Mouse (Mus musculus) right cerebral cortex, adult 18-20 months (tissue): ENCODE results near the gene Casz1.

Experiments used
- DNase-seq: peaks from one replicate; pipeline ENCODE4 v3.0.0; 2022; ENCODE audit warnings: mixed read lengths

Gene Casz1

DNA sequence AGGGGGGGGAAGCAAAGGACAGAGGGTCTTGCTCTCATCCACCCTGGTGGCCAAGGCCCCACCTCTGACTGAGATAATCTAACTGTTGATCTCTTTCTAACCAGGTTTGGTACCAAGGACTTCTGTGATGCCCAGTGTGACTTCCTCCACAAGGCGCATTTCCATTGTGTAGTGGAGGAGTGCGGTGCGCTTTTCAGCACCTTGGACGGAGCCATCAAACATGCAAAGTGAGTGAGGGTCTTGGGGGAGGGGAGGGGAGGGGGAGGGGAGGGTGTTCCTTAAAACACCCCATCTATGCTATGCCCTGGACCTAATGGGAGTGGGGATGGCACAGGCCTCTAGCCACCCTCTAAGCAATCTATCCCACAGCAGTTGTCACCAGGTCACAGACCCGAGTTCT is 138.9 kb downstream of the Casz1 start:
- no peak for DNase-seq

DNA sequence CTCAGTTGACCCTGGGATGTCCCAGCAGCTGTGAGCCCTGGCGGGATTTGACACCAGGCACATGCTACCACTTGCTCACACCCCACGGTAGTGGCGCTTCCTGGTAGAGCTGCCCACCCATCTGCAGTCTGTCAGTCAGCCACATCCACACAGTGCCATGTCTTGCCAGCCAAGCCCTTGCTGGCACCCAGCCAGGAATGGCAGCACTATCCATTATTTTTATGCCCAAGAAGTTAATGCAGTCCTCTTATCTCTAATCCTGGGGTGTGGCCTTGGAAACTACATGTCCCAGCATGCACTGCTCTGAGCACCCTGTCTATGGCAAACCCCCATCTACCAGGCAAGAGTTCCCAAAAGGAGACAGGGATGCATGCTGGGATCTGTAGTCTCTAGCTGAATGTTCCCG is 141.2 kb downstream of the Casz1 start:
- peak; percentile 39 for DNase-seq

DNA sequence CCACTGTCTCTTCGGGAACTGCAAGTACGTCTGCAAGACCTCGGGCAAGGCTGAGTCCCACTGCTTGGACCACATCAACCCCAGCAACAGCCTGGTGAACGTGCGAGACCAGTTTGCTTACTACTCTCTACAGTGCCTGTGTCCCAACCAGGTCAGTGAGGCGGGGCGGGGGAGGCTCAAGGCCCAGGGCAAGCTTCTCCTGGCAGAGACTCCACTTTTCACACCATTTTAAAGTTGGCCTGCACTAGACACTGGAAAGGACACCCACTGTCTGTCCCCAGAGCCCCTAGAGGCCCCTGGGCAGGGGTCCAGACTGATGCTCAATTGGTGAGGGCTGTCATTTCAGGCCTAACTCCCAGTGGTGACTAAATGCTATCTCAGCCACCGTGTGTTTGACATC is 141.8 kb downstream of the Casz1 start:
- DNase-seq: no peak

DNA sequence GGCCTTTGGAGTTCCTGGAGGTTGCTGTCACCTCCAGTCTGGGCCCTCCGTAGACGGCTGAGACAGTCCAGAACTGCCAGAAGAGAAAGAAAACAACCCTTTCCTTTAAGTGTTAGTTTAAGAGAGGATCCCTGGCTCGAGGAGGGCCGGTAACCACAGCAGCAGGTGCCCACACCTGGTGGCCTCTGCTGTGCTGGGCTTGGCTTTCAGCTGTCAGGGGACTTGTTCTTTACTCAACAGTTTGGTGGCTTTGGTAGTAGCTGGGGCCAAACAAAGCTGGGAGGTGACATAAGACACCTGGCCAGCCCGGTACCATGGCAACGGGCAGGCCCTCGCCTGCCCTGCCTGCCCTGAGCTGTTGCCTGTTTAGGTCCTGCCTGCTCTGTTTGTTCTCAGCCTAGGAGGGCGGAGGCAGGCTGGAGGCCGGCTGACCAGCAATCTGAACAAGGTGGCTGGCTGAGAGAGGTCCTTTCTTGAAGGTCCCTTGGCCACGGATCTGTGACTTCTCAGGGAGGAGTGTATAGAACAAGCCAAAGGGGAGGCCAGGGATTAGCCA is 143.7 kb downstream of the Casz1 start:
- no peak for DNase-seq

DNA sequence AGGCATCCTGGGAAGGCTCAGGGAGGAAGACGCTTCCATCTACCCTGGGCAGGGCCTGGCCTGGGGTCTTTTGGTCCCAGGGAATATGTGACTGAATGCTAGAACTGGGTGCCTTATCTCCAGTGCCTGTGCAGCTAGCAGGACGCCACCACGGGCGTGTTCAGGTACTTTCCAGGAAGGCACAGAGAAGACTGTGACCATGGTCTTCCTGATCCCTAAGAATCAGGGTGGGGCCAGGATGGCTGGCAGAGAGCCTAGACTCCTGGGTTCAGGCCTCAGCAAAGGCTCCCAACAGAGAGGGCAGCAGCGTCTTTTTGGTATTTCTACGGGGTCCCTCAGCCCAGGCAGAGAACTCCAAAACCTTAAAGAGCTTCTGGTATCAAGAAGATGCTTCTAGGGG is 146.3 kb downstream of the Casz1 start:
- DNase-seq: no peak

DNA sequence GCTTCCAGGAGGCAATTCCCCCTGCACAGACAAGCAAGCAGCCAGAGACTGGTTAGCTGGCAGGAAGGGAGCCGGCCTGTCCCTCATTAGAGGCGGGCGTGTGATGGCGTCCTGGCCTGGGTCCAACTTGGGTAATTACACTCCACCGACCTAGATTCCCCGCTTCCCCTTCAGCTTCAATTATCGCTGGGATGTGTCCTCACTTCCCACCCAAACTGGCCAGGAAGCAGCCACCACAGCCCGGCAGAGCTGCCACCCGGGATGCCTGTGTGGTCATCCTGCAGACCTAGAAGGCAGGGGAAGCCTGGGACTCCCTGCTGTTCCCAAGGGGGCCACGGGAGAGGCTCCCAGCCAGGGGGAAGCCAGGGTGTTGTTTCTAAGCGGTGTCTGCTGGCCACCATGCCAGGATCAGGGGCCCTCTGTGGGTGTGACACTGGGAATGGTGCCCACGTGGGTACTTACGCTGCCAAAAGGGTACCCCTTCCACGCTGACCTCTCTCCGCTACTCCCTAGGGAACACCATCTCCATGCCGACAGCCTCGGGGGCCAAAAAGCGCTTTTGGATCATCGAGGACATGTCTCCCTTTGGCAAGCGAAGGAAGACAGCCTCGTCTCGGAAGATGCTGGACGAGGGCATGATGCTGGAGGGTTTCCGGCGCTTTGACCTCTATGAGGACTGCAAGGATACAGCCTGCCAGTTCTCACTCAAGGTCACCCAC is 146.9 kb downstream of the Casz1 start:
- DNase-seq: peak; percentile 71

DNA sequence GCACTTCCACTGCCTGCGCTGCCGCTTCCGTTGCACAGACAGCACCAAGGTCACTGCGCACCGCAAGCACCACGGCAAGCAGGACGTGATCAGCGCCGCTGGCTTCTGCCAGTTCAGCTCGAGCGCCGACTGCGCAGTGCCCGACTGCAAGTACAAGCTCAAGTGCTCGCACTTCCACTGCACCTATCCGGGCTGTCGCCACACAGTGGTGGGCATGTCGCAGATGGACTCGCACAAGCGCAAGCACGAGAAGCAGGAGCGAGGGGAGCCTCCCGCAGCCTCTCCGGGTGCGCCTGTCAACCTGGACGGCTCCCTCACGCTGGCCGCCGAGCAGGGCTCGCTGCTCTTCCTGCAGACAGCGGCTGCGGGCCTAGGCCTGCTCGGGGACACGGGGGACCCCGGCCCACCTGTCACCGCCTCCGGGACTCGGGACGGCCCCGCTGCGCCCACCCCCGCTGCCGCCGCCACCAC is 147.6 kb downstream of the Casz1 start:
- peak; percentile 51 for DNase-seq

DNA sequence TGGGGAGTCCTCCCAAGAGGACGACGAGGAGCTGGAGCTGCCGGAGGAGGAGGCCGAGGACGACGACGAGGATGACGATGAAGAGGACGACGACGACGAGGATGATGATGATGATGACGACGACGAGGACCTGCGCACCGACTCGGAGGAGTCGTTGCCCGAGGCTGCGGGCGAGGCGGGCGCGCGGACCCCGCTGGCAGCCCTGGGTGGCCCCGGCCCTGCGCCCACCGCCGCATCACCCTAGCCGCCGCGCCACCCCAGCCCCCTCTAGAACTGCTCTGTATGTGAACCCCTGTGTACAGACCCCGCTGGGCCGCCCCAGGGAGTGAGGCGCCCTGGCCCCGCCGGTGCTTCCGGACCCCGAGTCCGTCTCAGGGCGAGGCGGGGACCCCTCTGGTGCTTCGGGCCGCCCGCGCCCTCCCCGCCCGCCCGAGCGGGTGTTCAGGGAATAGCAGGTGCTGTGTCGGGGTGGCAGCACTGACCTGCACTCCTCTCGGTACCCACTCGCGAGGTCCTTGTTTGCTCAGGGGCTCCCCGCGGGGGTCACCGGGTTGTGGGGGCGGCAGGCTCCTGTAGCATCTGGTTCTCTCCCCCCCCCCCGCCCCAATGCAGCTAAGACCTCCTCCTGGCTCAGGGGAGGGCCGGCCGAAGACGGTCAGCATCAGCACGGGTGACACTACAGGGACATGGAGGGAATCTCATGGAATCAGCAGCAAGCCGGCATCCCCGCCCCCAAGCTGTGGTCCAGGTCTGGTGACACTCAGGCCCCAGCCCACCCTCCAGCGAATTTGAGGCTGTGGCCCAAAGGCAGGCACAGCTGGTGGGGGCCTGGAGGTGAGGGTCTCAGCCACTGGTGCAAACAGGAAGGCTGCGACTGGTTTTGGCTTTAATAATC is 148.3 kb downstream of the Casz1 start:
- peak; percentile 37 for DNase-seq

DNA sequence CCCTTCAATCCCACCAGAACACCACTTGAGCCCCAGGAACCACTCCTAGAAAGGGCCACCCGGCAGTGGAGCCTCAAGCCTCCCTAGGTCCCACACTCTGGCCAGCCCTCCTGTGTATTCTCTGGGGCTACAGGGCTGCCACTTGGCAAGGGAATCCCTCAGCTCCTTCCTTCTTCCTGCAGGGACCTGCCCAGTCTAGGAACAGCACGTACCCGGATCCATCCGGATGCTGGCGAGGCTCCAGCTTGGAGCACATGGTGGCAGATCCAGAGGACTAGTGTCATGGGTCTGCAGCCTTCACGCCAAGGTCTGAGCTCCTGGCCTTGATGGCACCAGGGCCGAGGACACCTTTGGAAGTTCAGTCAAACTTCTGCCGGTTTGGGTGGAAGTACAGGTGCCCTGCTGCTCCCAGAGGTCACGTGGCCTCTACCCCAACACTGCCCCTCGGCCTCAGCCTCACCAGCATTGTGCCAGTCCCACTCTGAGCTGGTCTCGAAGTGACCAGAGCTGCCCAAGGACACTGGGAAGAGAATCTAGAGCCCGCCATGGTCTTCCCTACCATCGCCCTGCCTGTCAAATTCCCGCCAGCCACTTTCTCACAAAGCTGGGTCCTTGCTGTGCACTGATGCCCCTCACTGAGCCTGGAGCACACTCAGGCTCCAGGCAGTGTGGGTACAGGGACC is 151.0 kb downstream of the Casz1 start:
- no peak for DNase-seq

DNA sequence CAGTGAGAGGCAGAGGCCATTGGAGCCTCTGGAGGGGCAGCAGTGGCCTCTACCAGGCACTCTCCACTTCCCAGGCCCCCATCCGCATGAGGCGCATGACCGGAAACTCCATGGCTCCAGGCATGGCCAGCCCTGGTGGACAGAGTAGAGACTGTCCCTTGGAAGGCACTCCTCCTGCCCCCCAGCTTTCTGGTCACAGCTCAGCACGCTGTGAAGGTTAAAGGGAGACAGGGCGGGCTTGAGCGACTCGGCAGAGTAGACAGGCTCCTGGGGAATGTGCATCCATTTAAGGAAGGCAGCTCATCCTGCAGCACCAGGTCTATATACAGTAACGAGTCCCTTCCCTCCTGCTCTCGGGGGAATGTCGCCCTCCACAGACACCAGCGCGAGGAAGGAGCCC is 155.8 kb downstream of the Casz1 start:
- DNase-seq: no peak

DNA sequence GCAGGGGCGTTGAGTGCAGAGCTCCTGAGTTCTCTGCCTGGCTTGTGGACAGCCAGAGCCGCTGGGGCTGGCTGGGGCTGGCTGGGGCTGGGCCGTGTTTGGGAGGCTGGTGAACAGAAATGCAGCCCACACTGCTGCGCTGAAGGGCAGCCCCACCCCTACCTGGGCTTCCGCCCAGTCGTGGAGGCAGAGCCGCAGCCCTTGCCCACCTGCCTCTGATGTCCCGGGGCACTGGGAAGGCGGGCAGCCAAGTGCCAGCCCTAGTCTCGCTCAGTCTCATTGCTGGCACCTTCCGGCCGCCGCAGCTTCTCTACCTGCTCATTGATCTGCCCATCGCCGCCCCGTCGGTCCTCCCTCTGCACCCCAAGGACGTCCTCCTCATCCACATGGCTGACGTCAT is 156.9 kb downstream of the Casz1 start:
- DNase-seq: no peak

DNA sequence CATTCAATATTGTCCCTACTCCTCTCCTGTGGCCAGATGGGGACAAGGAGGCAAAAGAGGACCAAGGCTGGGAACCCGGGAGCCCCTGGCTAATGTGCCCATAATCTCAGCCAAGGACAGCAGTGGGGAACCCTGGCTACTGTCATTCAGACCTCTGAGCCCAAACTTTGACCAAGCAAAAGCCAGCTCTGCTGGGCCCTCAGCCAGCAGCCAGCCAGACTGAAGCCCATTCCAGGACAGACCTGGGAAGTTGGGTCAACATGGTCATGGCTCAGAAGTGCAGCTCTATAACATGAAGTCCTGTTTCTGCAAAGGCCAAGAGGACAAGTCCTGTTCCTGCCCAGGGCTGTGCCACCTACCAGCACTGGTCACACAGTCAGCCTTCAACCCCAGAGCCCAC is 157.9 kb downstream of the Casz1 start:
- DNase-seq: no peak

DNA sequence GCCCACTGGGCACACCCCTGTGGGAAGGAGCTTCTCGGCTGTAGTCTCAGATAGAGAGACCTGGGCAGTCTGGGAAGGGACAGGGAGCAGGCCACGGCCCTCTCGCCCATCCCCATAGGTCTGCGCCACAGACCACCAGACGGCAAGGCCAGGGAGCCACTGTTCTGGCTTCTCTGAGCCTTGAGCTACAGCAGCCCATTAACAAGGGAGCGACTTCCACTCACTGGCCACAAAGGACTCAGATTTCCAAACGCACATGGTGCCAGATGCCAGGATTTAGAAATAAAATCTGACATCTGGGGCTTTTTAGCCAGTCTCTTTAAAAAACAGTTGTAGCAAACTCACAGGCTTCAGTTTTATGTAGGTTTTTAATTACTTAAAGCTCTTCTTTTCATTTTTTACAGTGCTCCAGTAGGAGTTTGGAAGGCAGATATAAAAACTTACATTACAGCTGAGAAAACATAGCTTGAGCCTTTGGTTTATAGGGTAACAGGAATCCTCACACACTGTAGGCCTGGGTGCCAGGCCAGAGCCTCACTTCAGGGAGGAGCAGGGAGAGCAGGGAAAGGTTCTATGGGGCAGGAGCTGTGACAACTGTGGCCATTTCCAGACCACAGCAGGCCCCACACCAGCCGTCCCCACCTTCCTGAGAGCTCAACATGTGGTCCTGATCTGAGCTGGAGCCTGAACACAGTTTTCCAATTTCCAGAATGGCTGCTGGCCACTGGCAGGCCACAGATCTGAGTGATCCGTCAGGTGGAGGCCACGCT is 160.5 kb downstream of the Casz1 start:
- no peak for DNase-seq

DNA sequence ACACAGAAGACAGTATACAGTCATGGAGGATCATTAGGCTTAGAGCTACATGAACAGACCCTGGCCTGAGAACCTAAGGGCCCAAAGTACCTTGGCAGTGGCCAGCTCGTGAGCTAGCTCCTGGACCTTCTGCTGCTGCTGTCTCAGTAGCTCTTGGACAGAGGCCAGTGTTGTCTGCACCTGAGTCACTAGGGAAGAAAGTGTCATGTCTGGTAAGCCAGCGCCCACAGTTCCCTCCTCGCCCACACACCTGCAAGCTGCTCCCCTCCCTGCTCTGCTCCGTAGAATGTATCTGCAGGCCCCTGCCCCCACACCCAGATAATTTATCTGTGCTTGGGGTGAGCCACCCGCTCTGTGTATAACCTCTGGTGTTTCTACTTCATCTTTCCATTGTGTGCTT is 161.9 kb downstream of the Casz1 start:
- peak; percentile 82 for DNase-seq

DNA sequence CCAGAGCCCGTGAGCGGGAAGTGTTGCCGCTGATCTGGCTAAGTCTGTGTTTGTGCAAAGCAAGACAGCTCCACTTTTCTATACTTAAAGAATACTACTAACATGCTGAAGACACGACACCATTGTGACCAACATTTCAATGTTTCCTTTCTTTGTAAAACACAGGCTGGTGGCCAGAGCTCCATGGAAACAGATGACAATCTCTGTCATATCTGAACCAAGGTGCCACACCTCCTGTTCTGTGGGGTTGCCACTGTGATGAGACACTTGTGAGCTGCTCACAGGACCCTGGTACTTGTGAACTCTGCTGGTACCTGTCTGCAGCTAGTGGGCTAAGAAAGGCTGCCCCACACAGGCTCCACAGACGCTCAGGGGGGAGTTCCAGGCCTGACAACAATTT is 164.6 kb downstream of the Casz1 start:
- no peak for DNase-seq

DNA sequence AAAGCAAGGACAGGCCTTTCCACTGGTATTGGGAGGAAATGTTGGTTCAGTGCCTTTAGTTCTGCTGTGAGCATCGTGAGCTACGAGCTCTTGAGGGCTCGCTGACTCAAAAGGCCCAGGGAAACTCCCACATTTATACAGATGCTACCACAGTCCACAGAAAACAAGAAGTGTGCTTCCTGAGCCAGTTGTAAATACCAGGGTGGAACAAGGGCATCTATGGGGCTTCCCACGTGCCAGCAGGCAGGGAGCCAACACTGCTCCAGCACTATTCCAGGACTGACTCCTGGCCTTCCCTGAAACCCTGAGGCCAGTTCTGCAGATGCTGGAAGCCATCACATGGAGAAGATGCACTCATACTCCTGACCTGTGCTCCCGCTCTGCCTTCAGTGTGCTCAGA is 165.4 kb downstream of the Casz1 start:
- no peak for DNase-seq

DNA sequence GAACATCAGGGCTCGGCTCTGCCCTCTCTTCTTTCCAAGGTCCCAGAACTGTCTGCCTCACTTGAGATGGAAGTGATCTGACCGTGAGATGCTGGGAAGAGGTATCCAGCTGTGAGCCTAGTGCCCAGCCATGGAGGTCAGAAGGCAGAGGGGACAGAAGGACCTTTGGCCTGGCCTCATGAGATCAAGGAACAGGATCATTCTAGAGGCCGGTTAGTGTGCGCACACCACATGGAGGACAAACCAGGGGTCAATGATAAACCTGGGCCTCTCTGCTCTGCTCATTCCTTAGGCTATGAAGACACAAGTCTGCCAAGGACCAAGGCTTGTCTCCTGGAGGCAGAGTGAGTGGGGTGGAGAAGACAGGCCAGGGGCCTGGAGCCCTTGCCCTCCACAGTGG is 166.5 kb downstream of the Casz1 start:
- DNase-seq: no peak

DNA sequence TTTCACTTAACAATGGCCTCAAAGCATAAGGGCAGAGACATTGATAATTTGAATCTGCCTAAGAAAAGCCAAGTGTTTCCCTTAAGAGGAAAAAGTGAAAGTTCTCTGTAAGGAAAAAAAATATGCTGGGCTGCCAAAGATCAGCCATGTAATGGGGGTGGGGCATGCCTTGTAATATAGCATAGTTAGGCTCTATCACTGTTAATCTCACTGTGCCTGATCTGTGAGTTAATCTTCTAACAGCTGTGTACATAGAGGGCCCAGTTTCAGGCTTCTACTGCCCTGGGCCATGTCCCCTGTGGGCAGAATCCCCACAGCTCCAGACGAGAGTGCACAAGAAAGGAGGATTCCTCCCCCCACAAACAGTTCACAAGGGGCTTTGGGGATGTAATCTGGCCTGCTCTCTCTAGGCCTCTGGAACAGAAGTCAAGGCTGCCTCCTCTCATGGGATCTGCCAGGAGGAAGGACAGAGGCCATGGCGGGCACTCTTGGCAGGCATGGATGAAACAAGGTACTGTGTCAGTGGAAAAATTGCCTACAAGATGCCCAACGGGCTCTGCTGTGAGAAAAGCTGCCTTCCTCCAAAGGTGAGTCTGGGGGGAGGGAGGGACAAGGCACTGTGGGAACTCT is 167.5 kb downstream of the Casz1 start:
- DNase-seq: no peak

DNA sequence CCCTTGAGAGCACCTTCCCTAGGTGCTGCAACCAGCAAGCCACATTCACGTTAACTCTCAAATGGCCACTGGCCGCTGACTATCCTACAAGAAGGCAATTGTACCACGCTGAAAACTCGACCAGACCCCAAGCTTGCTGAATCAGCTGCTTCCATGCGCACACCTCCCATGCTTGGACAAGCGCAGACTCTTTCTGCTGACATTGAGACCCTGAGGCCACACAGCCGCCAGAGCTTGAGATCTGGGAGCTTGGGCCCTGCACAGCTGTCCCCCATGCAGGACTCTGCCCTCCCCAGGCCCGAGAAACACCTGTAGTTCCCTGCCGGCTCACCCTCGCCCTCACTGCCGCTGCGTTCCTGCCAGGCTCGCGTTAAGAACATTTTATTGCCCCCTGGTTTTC is 168.5 kb downstream of the Casz1 start:
- DNase-seq: no peak

DNA sequence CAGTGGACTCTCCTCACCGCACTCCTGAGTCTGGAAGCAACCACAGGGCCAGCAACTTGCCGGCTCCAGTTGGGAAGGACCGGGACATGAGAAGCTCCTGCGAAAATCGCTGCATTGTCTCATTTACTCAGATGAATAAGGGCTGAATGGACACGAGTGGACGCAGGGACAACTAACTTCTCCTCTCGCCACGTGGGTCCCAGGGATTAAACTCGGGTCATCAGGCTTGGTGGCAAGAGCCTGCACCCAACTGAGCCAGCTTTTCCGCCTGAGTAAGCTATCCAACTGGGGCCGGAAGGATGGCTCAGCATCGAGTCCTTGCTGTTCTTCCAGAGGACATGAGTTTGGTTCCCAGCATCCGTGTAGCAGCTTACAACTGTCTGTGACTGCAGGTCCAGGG is 169.2 kb downstream of the Casz1 start:
- no peak for DNase-seq

DNA sequence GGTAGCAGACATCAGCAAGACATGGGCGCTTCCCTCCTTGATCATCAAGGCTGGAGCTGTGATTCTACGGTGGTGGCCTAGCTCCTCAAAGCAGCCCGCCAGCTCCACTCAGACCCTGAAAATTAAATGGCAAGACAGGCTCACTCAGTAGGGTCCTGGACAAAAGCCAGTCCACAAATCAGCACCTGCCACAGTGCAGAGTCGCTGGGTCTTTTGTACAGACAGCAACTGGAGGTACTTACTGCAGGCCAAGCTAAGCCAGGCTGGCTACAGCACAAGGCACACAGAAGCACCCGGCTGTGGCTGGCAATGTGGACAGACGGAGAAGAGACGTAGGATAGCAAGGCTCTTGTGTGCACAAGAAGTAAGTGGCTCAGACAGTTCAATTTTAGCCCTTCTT is 170.6 kb downstream of the Casz1 start:
- no peak for DNase-seq

DNA sequence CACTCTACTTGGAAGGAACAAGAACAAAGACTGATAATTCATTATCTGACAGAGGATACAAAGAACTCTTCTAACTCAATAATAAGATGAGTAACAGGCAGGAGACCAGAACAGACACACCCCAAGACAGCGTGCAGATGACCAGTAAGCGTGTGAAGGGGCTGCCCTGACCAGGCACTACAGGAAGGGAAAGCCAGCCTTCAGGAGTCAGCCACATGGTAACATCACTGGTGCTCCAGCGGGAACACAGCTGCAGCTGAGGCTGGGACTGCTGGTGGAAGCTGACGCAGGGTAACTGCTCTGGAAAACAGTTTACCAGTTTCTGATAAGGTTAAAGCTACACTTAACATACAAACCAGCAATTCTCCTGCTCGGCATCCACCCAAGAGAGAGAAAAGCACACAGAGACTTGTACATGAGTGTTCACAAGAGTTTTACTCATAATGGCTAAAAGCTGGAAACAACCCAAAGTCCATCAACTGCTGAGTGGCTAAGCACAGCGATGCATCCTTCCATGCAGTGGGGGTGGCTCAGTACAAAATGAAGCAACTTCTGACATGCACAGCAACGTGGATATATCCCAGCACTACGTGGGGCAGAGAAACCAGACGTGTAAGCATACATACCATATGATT is 174.1 kb downstream of the Casz1 start:
- DNase-seq: no peak
